Mouse (Mus musculus) megakaryocyte, embryonic 14.5 days (primary cell): Measurements from ENCODE around the gene Bahcc1. TPM values are rescaled to one million over a fixed set of nuclear protein-coding genes. Genes with fewer than 3 reads are reported as not detected.
A peak's percentile ranks its signal among the peaks of the same experiment; 100 is the strongest.

ENCODE experiments used
- H3K27me3 ChIP-seq: replicated peaks from 2 replicates; pipeline ENCODE3; 2012; ENCODE audit warnings: inconsistent platforms
- H3K36me3 ChIP-seq: replicated peaks from 2 replicates; pipeline ENCODE3; 2012; ENCODE audit warnings: low read length, inconsistent platforms, mixed read lengths
- H3K4me1 ChIP-seq: 2 replicates; pipeline ENCODE4 v1.6.1; 2012; ENCODE audit warnings: inconsistent platforms
- H3K4me3 ChIP-seq: replicated peaks from 2 replicates; pipeline ENCODE3; 2012; ENCODE audit warnings: moderate library complexity, mild to moderate bottlenecking, inconsistent platforms
- H3K9me3 ChIP-seq: 2 replicates; pipeline ENCODE4 v1.6.1; 2012; ENCODE audit warnings: inconsistent platforms
- FLI1 ChIP-seq: IDR thresholded peaks from 2 replicates; pipeline ENCODE4 v1.6.1; 2012; ENCODE audit warnings: low read length, inconsistent platforms, mixed read lengths
- GATA1 ChIP-seq: IDR thresholded peaks from 3 replicates; pipeline ENCODE4 v1.6.1; 2012; ENCODE audit warnings: mixed read lengths, low read length, inconsistent platforms, borderline replicate concordance
- polyA plus RNA-seq: library from polyadenylated mRNA; stranded (reverse); fragments of >175 nt; gene quantifications from 2 replicates; pipeline ENCODE4 v1.2.3, GENCODE M21; 2012; ENCODE audit warnings: low replicate concordance; ENCODE audit not compliant: insufficient read depth

Bahcc1 gene
- polyA plus RNA-seq, 1 experiment = 10.2 TPM

GRCm38 (mm10) chr11:120259792-120260768 is 27.3 kb downstream of the Bahcc1 start:
- Histone ChIP-seq H3K4me3 (no peak overlapping the region), H3K36me3 (peaks cover 40% of the 10 kb centered on the region), H3K9me3 (no peaks in the 10 kb centered on the region), H3K27me3 (peaks cover 63% of the 10 kb centered on the region), H3K4me1 (peaks cover 82% of the 10 kb centered on the region)
- TF ChIP-seq GATA1 (no peak), FLI1 (no peak)

- H3K36me3 ChIP-seq = peaks cover 40% of the 10 kb centered on the region
- no peaks in the 10 kb centered on the region for H3K9me3 ChIP-seq
- H3K27me3 ChIP-seq = peaks cover 62% of the 10 kb centered on the region
- H3K4me3 ChIP-seq = no peak overlapping the region
- H3K4me1 ChIP-seq = peaks cover 81% of the 10 kb centered on the region
- no peak for TF ChIP-seq FLI1
- no peak for TF ChIP-seq GATA1
Observed at GRCm38 (mm10) chr11:120260769-120261150, 28.0 kb downstream of the Bahcc1 start.

GRCm38 (mm10) chr11:120261416-120262355 is 28.9 kb downstream of the Bahcc1 start:
- Histone ChIP-seq H3K9me3 (no peaks in the 10 kb centered on the region), H3K36me3 (peaks cover 49% of the 10 kb centered on the region), H3K4me1 (peaks cover 84% of the 10 kb centered on the region), H3K4me3 (no peak overlapping the region), H3K27me3 (peaks cover 66% of the 10 kb centered on the region)
- TF ChIP-seq FLI1 = no peak

- H3K4me3 ChIP-seq = peak overlapping the region; percentile 18
- peaks cover 50% of the 10 kb centered on the region for H3K36me3 ChIP-seq
- H3K9me3 ChIP-seq = no peaks in the 10 kb centered on the region
- peaks cover 81% of the 10 kb centered on the region for H3K4me1 ChIP-seq
- H3K27me3 ChIP-seq = peaks cover 59% of the 10 kb centered on the region
- TF ChIP-seq GATA1 (no peak), FLI1 (no peak)
Observed at GRCm38 (mm10) chr11:120262356-120262901, 29.7 kb downstream of the Bahcc1 start.

- H3K36me3 ChIP-seq = peaks cover 52% of the 10 kb centered on the region
- peaks cover 82% of the 10 kb centered on the region for H3K4me1 ChIP-seq
- TF ChIP-seq FLI1 (no peak), GATA1 (no peak)
- no peak overlapping the region for H3K4me3 ChIP-seq
- peaks cover 53% of the 10 kb centered on the region for H3K27me3 ChIP-seq
- H3K9me3 ChIP-seq = no peaks in the 10 kb centered on the region
Observed at GRCm38 (mm10) chr11:120263176-120263575, 30.4 kb downstream of the Bahcc1 start.

GRCm38 (mm10) chr11:120264008-120264407 is 31.3 kb downstream of the Bahcc1 start:
- H3K4me1 ChIP-seq = peaks cover 82% of the 10 kb centered on the region
- H3K27me3 ChIP-seq = peaks cover 48% of the 10 kb centered on the region
- TF ChIP-seq GATA1 (no peak), FLI1 (no peak)
- no peak overlapping the region for H3K4me3 ChIP-seq
- H3K36me3 ChIP-seq = peaks cover 54% of the 10 kb centered on the region
- H3K9me3 ChIP-seq = no peaks in the 10 kb centered on the region

GRCm38 (mm10) chr11:120265458-120265857 is 32.7 kb downstream of the Bahcc1 start:
- H3K4me3 ChIP-seq = no peak overlapping the region
- peaks cover 52% of the 10 kb centered on the region for H3K36me3 ChIP-seq
- H3K4me1 ChIP-seq = peaks cover 87% of the 10 kb centered on the region
- H3K9me3 ChIP-seq = no peaks in the 10 kb centered on the region
- peaks cover 34% of the 10 kb centered on the region for H3K27me3 ChIP-seq
- no peak for TF ChIP-seq FLI1
- TF ChIP-seq GATA1 = no peak

GRCm38 (mm10) chr11:120266259-120266758 is 33.6 kb downstream of the Bahcc1 start:
- H3K27me3 ChIP-seq = peaks cover 26% of the 10 kb centered on the region

GRCm38 (mm10) chr11:120267274-120267673 is 34.5 kb downstream of the Bahcc1 start:
- peaks cover 71% of the 10 kb centered on the region for H3K4me1 ChIP-seq
- no peaks in the 10 kb centered on the region for H3K9me3 ChIP-seq
- H3K36me3 ChIP-seq = peaks cover 56% of the 10 kb centered on the region
- TF ChIP-seq FLI1 (no peak), GATA1 (no peak)
- peaks cover 17% of the 10 kb centered on the region for H3K27me3 ChIP-seq
- no peak overlapping the region for H3K4me3 ChIP-seq

More at GRCm38 (mm10) chr11:120266259-120266758, 33.6 kb downstream of the Bahcc1 start:
- Histone ChIP-seq H3K4me1 (peaks cover 80% of the 10 kb centered on the region), H3K36me3 (peaks cover 52% of the 10 kb centered on the region), H3K9me3 (no peaks in the 10 kb centered on the region), H3K4me3 (no peak overlapping the region)
- TF ChIP-seq GATA1 = no peak
